Mouse (Mus musculus) 3134 (cell line): ENCODE data around the gene Ptprb.

Source experiments
- DNase-seq: peaks from one replicate; pipeline ENCODE4 v3.0.0-alpha.2; 2011; ENCODE audit warnings: low spot score; ENCODE audit not compliant: insufficient read length; ENCODE audit errors: extremely low read depth

The Ptprb gene

DNA sequence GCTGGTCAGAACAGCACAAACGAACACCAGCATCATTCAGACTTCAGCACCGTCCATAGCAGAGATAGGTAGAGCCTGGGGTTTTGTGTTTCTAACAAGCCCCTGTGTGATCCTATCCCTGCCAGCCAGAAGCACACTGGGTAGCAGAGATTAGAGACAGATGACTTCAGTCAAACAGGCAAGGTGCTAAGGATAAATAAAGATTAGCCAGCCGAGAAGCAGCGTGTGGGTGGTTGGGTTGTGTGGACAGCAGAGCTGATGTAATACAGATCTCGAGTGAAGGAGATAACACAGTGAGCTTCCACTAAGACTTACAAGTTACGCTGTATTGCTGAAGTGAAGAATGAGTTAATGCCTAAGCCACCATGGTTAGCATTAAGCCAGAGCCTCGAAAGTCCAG lies 89.4 kb downstream of the Ptprb start:
- DNase-seq = no peak

DNA sequence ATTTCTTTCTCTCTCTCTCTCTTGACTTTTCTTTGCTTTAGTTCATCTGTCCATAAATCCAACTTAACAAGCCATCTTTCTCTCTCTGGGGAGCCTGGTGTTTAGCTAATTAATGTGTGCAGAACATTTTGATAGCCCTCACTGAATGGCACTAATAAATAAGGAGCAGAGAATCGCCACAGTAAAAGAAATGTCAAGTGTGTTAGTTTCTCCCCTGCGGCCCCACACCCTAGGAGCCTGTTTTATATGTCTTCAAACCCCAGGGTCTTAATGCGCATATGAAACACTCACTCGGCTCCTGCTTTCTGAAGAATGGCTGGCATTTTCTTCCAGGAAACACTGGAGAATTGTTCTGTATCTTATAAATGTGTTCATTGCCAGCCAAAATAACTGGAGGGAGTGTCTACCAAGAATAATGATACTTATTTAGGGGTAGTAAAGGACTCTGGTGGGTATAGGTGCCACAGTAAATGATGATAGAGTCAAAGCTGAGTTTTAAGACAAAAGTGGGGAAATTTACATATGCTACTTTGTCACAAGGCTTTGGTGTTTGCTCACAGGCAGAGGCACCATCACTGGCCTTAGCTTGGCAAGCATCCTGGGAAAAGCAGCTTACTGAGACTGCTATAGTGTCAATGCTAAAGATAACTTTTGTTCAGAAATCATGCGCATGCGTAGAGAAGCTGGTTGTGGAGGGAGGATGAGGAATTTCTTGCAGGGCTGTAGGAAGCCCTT lies 95.8 kb downstream of the Ptprb start:
- DNase-seq = no peak

DNA sequence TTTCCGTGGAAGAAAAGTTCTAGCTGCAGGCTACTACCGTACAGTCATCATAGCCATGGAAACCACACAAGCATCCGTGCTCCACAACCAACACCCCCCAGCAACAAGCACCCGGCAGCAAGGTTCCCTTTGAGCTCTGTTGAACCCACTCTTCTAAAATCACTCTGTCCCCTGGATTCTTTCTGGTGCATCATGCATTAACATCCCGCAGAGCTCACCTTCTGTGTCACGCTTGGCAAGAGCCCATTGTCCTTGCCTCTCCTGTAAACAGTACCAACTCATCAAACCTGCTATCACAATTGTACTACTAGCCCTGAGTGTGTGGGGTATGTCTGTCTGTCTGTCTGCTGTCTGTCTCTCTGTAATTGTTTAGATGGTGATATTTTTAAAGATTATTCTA lies 98.8 kb downstream of the Ptprb start:
- DNase-seq = no peak

DNA sequence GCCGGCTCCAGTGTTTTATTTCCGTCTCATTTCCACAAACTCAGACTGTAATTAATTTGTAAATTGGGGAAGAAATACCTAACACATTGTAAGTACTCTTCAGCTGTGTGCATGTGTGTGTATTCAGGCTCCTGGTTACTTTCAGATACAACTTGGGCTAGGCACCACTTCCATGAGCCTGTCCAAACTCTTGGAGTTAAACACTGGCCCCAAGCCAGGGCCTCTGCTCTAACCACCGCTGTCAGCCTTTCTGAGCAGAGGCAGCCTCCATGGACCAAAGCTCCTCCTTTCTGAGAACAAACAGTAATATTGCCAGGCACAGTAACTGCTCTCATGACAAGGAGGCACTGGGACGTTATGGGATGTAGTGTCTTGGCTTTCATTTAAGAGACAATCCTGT lies 101.5 kb downstream of the Ptprb start:
- no peak for DNase-seq

DNA sequence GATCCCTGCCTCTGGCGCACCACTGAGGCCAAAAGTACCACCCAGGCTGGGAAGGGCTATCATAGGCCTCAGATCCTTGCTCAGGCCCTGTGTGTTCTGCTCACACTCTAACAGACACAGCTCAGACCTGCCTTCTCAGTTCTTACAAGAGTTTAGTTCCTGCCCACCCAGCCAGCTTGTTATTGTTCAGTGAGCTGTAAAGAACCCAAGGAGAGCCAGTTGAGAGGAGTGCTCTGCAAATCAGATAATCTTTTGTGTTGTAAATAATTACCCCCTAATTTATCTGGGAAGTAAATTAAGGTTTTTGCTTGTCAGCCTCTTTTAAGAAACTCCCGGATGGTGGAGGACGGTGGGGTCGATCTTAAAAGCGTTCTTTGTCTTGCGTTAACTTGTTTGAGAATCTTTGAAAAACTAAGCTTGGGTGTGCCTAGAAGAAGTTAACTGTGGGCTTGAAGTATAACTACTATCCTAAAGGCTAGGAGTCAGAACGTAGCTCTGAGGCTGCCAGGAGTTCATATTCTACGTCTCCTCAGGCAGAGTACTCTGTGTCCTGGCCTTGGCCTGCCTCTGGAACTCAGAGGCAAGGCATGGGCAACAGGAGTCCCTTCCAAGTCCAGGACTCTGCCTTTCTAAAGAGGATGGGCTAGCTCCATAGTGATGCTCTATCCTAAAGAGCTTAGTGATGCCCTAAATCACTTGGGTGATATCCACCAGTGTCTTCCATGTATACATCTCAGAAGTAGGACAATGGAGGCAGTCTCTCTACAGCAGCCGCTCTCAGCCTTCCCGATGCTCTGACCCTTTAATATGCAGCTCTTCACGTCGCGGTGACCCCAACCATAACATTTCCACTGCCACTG lies 107.7 kb downstream of the Ptprb start:
- DNase-seq = no peak

DNA sequence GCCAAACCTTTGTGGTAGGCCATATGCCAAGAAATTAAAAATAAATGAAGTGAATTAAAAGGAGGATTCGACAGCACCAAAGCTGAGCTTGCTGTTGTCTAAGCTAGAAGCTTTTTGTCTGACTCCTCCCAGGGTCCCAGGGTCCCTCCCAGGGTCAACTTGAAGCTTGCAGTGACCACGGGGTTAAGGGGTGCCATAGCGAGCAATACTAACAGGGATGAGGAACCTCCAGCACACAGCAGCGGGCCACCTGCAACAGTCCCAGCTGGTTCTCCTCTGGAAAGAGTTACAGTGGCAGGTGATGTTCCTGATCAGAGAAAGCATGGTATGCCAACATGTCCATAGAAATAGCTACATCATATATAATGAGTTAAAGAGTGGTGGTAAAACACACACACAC lies 109.1 kb downstream of the Ptprb start:
- no peak for DNase-seq

DNA sequence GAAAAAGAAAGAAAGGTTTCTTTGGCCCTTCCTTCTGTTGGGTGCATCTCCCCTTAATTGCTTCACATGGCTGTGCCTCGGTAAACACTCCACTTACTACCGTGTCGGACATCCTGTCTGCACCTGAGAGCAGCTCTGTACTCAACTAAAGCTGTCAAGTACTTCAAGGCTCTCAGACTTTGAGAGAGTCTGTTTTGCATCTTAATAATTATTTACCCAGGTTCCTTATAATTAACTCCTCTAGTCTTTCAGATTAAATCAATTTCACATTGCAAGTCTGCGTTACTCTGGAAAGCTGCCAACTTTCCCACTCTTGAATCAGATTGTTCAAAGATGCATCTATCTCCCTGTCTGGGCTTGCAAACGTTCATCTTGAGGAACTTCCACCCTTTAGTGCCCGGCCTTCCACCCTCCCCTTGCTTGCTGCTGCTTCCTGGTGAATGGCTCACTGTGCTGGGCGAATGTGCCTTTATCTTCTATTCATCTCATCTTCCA lies 111.1 kb downstream of the Ptprb start:
- no peak for DNase-seq

DNA sequence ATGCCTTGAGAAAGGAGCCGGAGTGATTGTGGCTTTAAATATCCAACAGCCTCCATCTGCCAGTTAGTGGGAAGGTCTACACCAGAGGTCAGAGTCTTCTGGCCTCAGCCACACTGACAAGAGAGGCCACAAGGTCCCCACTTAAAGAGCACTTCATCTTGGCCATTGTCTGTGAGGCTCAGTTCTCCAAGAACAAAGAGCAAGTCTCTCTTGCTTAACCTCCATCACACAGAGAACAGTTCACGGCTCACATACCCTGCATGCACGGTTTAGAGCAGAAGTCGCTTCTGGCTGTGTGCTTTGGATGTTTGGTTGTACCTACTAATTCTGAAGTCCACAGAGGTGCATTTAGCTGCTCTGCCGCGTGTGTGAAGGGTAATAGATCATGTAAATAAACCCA lies 113.5 kb downstream of the Ptprb start:
- DNase-seq = no peak

DNA sequence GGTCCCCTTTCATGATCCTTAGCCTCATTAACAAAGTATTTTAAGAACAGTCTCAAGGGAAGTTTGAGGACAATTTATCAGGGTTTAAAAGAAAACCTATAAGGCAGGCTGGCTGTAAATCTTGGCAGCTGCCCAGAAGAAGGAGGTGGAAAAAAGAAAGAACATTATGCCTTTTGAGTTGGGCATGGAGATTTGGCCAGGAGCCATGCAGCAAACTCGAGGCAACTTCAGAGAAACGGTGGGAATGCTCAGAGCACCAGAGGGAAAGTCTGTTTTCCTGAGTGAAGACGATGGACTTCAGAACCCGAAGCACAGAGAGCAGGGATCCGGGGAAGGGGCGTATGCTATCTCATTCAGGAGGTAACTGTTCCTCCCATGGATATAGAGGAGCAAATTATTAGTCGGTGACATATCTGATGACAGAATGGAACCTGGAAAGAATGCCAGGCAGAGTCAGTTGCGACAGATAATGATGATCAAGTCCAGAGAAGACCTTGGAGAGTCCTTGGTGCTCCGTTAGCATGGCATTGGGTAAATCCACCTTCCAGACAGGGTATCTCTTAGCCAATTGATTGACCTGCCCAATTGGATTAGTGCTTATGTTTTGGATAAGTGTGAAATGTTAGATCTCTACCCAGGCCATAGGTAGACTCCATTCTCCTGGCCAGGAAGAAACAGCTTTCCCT lies 118.6 kb downstream of the Ptprb start:
- no peak for DNase-seq

DNA sequence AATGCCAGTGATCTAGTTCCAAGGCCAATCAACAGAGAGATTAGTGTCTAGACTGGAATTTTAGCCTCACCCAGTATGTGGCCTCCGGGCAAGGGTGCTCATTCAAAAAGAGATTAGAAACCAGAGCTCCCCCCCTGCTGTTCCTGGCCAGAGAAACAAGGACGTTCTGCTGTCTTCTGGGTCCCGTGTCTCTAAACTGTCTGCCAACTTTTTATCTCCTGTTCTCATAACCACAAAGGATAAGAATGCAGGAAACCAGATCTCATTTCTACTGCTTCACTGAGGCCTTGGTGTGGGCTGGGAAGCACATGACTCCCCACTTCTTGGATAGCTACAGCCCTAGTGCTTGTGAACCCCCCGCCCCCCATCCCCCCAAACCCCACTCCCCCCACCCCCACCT lies 119.3 kb downstream of the Ptprb start:
- DNase-seq = no peak

DNA sequence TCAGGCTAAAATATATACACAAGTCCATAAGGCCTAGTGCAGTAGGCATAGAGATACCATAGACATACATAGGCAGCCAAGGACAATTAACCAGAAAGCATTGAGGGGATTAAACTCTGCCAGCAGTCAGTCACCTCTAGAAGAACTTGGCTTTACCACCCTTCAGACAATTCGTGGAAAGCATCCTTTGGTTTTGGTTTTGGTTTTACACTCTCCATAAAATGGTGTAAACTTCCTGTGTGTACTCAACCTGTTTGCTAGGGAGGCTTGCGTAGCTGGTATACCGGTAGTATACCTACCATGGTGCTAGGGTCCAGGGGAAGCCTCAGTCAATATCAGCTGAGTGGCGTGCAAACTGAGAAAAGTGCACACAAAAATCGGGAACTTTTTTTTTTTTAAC lies 121.0 kb downstream of the Ptprb start:
- DNase-seq = no peak

DNA sequence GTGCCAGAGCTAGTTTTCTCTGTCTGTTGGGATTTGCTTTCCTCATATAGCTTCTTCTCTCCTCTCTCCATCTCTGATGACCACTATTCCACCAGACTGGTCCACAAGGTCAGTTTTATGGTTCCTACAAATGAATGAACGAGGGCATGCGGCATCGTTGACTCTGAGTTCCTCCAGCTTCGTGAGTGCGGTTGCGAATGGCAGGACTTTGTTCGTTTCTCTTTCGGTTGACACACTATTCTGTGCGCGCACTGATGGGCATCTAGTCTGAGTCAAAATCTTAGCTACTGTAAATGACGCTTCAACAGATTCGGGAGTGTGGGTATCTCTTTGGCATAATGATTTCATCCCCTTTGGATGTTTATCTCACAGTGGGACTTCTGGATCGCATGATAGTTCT lies 121.6 kb downstream of the Ptprb start:
- no peak for DNase-seq

DNA sequence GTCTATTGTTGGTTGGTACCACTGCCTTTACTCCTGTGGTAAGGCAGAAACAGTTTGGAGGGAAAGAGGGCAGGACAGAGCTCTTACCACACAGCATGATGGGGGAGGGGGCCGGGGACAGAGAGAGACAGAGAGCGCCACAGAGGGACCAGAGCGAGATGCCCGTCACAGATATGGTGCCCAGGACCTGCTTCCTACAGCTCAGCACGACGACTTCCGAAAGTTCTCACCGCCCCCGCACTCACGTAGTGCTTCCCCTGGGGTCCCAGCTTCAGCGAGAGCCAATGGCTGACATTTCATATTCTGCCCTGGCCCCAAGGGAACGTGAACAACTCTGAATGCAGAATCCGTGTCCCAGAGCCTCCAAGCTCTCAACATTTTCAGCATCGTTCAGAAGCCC lies 122.2 kb downstream of the Ptprb start:
- DNase-seq = no peak

DNA sequence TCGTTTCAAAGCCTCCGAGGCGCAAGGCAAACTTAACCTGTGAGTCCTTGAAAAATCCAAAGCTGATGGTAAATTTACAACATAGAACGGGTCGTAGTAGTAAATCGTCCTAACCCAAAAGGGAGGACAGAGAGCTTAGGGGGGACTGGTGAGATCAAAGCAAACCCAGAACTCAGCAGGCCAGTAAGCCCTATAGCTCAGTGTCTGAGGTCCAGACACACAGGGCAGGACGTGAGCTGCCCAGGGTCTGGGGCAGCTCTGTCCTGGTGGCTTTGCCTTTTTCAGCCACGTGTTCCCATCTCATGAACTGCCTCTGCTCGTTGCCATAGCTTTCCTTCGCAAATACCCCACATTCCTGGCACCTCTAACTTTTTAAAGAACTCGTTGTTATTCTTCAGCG lies 122.7 kb downstream of the Ptprb start:
- no peak for DNase-seq

DNA sequence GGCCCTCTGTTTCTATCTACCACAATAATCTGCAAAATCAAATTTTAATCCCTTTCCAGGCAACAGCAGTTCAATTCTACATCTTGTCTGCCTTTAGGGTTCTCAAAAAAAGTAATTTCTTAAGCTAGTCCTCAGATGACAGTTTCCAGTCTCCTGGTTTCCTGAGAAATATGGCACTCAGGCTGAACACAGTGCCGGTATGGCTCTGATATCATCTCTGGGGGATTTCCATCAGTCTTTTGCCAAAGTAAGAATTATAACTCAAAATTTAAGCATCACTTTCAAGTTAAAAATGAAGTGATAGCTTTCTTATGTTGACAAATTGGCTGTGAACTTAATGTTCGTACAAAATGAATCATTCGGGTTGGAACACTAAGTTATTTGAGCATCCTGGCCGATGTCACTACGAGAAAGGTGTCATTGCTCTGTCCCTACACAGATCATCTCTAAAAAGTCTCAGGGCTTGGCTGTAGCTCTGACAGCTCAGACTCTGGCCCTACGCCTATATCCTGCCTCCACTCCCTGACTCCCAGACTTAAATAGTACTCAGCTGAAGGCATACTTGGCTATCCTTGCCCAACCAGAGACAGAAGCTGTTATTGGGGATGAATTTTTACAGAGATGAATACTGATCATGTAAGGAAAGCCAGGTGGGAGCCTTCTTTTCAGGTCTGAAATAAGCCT lies 127.6 kb downstream of the Ptprb start:
- no peak for DNase-seq

DNA sequence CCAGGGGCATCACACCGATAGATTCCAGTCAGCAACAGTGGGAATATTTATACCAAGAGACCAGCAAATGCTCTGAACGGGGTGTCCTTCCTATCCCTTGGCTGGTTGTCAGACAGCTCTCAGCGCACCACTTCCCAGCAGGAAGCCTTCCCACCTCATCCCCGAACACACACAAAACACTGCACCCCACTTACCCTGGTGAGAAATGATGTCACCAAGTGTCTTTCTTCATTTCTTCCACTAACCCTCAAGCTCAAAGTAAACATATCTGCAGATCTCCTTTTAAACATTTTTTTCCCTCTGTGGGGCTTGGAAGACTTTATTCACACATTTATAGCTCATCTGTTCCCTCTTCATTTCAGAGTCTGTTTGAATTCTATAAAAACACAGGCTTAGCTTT lies 128.4 kb downstream of the Ptprb start:
- DNase-seq = no peak

DNA sequence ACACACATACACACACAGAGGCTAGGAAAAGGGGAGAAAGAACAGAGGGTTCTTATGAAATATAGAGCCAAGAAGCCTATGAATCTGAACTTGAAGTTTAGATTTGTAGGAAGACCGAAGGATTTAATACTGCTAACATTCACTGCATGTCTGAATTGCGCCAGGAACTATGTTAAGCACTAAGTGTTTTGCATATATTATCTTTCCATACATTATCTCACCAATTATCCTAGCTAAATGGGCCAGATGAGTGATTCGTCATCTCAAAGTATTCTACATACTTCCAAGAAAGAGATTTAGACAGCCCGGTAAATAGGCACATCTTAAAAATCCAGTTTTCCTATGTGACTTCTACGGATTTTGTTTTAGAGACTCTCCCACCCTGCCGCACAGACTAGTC lies 129.7 kb downstream of the Ptprb start:
- no peak for DNase-seq

DNA sequence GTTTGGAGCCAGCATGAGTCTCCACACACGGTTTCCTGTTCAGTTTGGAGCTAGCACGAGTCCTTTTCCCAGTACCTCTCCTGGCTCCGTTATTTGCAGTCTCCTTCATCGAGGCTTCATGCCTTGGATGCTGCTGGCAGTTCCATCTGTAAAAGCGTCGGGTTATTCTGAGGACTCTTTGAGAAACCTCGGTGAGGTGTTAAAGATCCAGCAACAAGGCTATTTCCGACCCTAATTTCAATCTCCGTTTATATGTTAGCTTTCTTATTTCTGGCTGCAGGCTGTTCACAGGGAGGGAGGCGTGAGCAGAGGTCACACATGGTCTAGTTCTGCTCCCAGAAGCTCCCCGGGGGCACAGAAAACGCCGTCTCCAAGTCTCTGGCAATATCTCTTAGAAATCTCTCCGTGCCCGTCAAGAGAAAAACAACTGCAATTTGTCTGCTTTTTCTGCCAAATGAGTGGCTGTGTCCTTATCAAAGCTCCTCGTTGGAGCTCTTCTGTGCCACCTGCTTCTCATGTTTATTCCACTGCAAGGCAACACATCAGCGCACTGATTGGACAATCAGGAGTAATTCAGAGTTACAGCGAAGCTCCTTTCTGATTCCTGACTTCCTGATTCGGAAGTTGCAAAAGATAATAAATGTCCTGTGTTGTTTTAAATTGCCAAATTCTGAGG lies 132.5 kb downstream of the Ptprb start:
- DNase-seq = no peak

DNA sequence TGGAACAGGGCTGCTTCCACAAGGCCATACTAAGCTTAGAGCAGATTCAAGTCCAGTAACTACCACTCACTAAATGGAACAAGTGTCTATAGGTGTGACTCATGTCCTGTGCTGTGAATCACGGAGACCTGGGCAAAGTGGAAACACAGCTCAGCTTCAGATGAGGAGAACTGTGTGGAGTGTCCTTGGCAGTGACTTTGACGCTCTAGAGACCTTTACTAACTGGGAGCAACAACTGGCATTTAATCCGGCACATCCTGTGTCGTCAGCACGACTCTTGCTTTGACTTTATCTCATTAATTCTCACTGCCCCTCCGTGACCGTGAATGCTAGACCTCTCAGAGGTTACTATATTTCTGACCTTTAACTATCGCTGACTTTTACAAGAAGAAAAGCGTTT lies 135.5 kb downstream of the Ptprb start:
- DNase-seq = no peak

DNA sequence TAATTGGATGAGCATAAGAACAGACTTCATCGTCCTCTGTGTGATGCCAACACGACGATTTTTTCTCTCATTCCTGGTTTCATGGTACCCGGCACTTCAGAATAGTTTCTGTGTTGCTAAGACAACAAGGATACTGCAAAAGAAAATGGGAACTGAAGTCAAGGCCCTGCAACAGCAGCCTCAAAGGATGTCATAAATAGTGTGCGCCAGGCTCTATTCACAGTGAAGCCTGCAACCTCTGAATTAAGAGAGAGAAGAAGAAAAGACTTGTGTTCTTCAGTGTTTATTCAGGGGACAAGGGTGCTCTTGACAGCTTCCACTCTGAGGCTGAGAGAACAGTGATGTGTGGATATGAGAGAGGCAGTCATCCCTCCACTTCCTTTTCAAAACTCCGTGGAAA lies 140.8 kb downstream of the Ptprb start:
- no peak for DNase-seq
